Mouse (Mus musculus) MEL (cell line): Measurements from ENCODE around the gene Stx5a. TPM values are rescaled to one million over a fixed set of nuclear protein-coding genes. Genes with fewer than 3 reads are reported as not detected.

Experiments used
- DNase-seq: peaks from one replicate; pipeline ENCODE4 v3.0.0; 2011; ENCODE audit warnings: low read depth, low spot score
- H3K27ac ChIP-seq: 2 replicates; pipeline ENCODE4 v1.5.1; 2012; ENCODE audit warnings: low read depth, mild to moderate bottlenecking, control low read depth, low read length, moderate library complexity; ENCODE audit not compliant: control insufficient read depth
- H3K27me3 ChIP-seq, 2 experiments: fragments of 150-350 bp in 1 of 2; sonication (generic) in 1 of 2; 2 replicates each; pipeline ENCODE4 v1.6.1; 2012; ENCODE audit warnings: low read length in 2 of 2, mild to moderate bottlenecking in 2 of 2, improper control_type of control experiment in 1 of 2, moderate library complexity in 1 of 2; ENCODE audit not compliant: insufficient read depth in 2 of 2, control insufficient read depth in 1 of 2
- H3K36me3 ChIP-seq, 2 experiments: 2 replicates each; pipeline ENCODE4 v1.6.1; 2012 to 2014; ENCODE audit warnings: low read length in 2 of 2, improper control_type of control experiment in 1 of 2, inconsistent platforms in 1 of 2, mild to moderate bottlenecking in 1 of 2; ENCODE audit not compliant: insufficient read depth in 2 of 2, control insufficient read depth in 1 of 2
- H3K4me1 ChIP-seq, 2 experiments: fragments of 150-350 bp in 1 of 2; sonication (generic) in 1 of 2; 2 replicates each; pipeline ENCODE4 v1.6.1; 2012; ENCODE audit warnings: low read length in 2 of 2, improper control_type of control experiment in 1 of 2, mild to moderate bottlenecking in 1 of 2; ENCODE audit not compliant: insufficient read depth in 2 of 2, control insufficient read depth in 1 of 2
- H3K4me3 ChIP-seq, 2 experiments: fragments of 150-350 bp in 1 of 2; sonication (generic) in 1 of 2; 2 replicates each; pipeline ENCODE4 v1.5.1; 2012; ENCODE audit warnings: low read depth in 2 of 2, low read length in 2 of 2, mild to moderate bottlenecking in 2 of 2, moderate library complexity in 2 of 2, control low read depth in 1 of 2, improper control_type of control experiment in 1 of 2; ENCODE audit not compliant: control insufficient read depth in 1 of 2, insufficient read depth in 1 of 2
- H3K79me2 ChIP-seq: 2 replicates; pipeline ENCODE4 v1.6.1; 2012; ENCODE audit warnings: mild to moderate bottlenecking, low read length, moderate library complexity; ENCODE audit not compliant: control insufficient read depth, poor library complexity, insufficient read depth
- H3K9ac ChIP-seq: 2 replicates; pipeline ENCODE4 v1.6.1; 2012; ENCODE audit warnings: low read depth, mild to moderate bottlenecking, control low read depth, low read length, moderate library complexity; ENCODE audit not compliant: control insufficient read depth, poor library complexity, severe bottlenecking
- H3K9me3 ChIP-seq: fragments of 150-350 bp; sonication (generic); replicated peaks from 2 replicates; pipeline ENCODE4 v1.6.1; 2012; ENCODE audit warnings: mild to moderate bottlenecking, low read length, improper control_type of control experiment, moderate library complexity; ENCODE audit not compliant: insufficient read depth
- CHD2 ChIP-seq: IDR thresholded peaks from 2 replicates; pipeline ENCODE4 v1.6.1; 2011; ENCODE audit warnings: low read length, improper control_type of control experiment
- CTCF ChIP-seq, 3 experiments: IDR thresholded peaks in 2 of 3; conservative IDR thresholded peaks in 1 of 3; 2 replicates each; pipeline ENCODE4 v1.5.1; 2011 to 2012; ENCODE audit warnings: low read length in 3 of 3, low read depth in 2 of 3, mild to moderate bottlenecking in 2 of 3, improper control_type of control experiment in 1 of 3, inconsistent platforms in 1 of 3, mixed read lengths in 1 of 3, moderate library complexity in 1 of 3; ENCODE audit not compliant: control insufficient read depth in 1 of 3, insufficient read depth in 1 of 3, poor library complexity in 1 of 3, severe bottlenecking in 1 of 3
- EP300 ChIP-seq, 2 experiments: IDR thresholded peaks; 2 replicates each; pipeline ENCODE4 v1.6.1; 2011; ENCODE audit warnings: improper control_type of control experiment in 2 of 2, low read length in 2 of 2, low read depth in 1 of 2, mild to moderate bottlenecking in 1 of 2
- GABPA ChIP-seq: IDR thresholded peaks from 2 replicates; pipeline ENCODE4 v1.6.1; 2012; ENCODE audit warnings: low read depth, mild to moderate bottlenecking, inconsistent platforms, low read length, improper control_type of control experiment, moderate library complexity
- GATA1 ChIP-seq: IDR thresholded peaks from 2 replicates; pipeline ENCODE4 v1.6.1; 2011; ENCODE audit warnings: low read depth, low read length, improper control_type of control experiment
- KAT2A ChIP-seq: conservative IDR thresholded peaks from 2 replicates; pipeline ENCODE4 v1.6.1; 2012; ENCODE audit warnings: low read depth, low read length, improper control_type of control experiment, inconsistent platforms
- MYB ChIP-seq: IDR thresholded peaks from 2 replicates; pipeline ENCODE4 v1.6.1; 2011; ENCODE audit warnings: mild to moderate bottlenecking, low read depth, low read length, improper control_type of control experiment
- POLR2A ChIP-seq, 2 experiments: IDR thresholded peaks; 2 replicates each; pipeline ENCODE4 v1.6.1; 2011 to 2012; ENCODE audit warnings: low read length in 2 of 2, mild to moderate bottlenecking in 2 of 2, control low read depth in 1 of 2, improper control_type of control experiment in 1 of 2, low read depth in 1 of 2, moderate library complexity in 1 of 2; ENCODE audit not compliant: control insufficient read depth in 1 of 2, insufficient read depth in 1 of 2, poor library complexity in 1 of 2
- POLR2AphosphoS2 ChIP-seq: IDR thresholded peaks from 2 replicates; pipeline ENCODE4 v1.6.1; 2011; ENCODE audit warnings: low read length, improper control_type of control experiment
- RCOR1 ChIP-seq: IDR thresholded peaks from 2 replicates; pipeline ENCODE4 v1.6.1; 2012; ENCODE audit warnings: low read depth, mild to moderate bottlenecking, inconsistent platforms, low read length, improper control_type of control experiment
- SMC3 ChIP-seq: IDR thresholded peaks from 2 replicates; pipeline ENCODE4 v1.6.1; 2011; ENCODE audit warnings: low read depth, low read length, improper control_type of control experiment
- USF1 ChIP-seq: IDR thresholded peaks from 2 replicates; pipeline ENCODE4 v1.6.1; 2014; ENCODE audit warnings: low read depth, mild to moderate bottlenecking, inconsistent platforms, low read length, improper control_type of control experiment, moderate library complexity
- ZKSCAN1 ChIP-seq: IDR thresholded peaks from 2 replicates; pipeline ENCODE4 v1.6.1; 2012; ENCODE audit warnings: low read depth, mild to moderate bottlenecking, inconsistent platforms, low read length, improper control_type of control experiment, moderate library complexity
- polyA plus RNA-seq, 2 experiments: library from polyadenylated mRNA; stranded (reverse) in 1 of 2; unstranded in 1 of 2; fragments of >175 nt in 1 of 2; fragments of >200 nt in 1 of 2; gene quantifications; 2 replicates each; pipeline versions ENCODE4 v1.2.1 to v1.2.4; 2012; ENCODE audit warnings: low replicate concordance in 2 of 2, low read depth in 1 of 2; ENCODE audit not compliant: insufficient read length in 2 of 2, insufficient read depth in 1 of 2, missing spikeins in 1 of 2
- total RNA-seq: library from RNA; depleted of rRNA; stranded (reverse); fragments of 300-350 nt; gene quantifications from 2 replicates; pipeline ENCODE4 v1.2.3, GENCODE M21; 2012

The Stx5a gene
- total and polyA plus RNA-seq, 3 experiments: 28.7 to 50.0 TPM; not detected in 1

GRCm38 (mm10) chr19:8703571-8703970 lies 37.6 kb upstream of the Stx5a start:
- H3K27ac ChIP-seq: no peak overlapping the region
- no peak for DNase-seq
- no peaks in the 10 kb centered on the region for H3K27me3 ChIP-seq
- H3K4me3 ChIP-seq: no peak overlapping the region
- peaks cover 2 to 4% of the 10 kb centered on the region in 2 experiments; a peak in 3 of 4 replicates for H3K36me3 ChIP-seq
- H3K9me3 ChIP-seq: no peaks in the 10 kb centered on the region
- TF ChIP-seq POLR2A (IDR thresholded peaks at IDR 0.05; ENCODE audit: control insufficient read depth in 1 of 2, insufficient read depth in 1 of 2, low read depth in 1 of 2, low read length in 2 of 2, poor library complexity in 1 of 2): no peak
- no peak for TF ChIP-seq CTCF (IDR thresholded peaks at IDR 0.05 in 2 of 3, conservative IDR thresholded peaks at IDR 0.05 in 1 of 3; ENCODE audit: control insufficient read depth in 1 of 3, insufficient read depth in 1 of 3, low read depth in 2 of 3, low read length in 3 of 3, poor library complexity in 1 of 3, severe bottlenecking in 1 of 3)
- TF ChIP-seq MYB: no peak
- no peak for TF ChIP-seq EP300 (IDR thresholded peaks at IDR 0.05; ENCODE audit: low read depth in 1 of 2, low read length in 2 of 2)
- TF ChIP-seq KAT2A: no peak
- TF ChIP-seq RCOR1: no peak
- no peak for TF ChIP-seq ZKSCAN1
- no peak for TF ChIP-seq USF1
- TF ChIP-seq GABPA: no peak
- TF ChIP-seq GATA1: no peak
- no peaks in the 10 kb centered on the region for H3K4me1 ChIP-seq
- no peak overlapping the region for H3K9ac ChIP-seq
- no peaks in the 10 kb centered on the region for H3K79me2 ChIP-seq

DNA sequence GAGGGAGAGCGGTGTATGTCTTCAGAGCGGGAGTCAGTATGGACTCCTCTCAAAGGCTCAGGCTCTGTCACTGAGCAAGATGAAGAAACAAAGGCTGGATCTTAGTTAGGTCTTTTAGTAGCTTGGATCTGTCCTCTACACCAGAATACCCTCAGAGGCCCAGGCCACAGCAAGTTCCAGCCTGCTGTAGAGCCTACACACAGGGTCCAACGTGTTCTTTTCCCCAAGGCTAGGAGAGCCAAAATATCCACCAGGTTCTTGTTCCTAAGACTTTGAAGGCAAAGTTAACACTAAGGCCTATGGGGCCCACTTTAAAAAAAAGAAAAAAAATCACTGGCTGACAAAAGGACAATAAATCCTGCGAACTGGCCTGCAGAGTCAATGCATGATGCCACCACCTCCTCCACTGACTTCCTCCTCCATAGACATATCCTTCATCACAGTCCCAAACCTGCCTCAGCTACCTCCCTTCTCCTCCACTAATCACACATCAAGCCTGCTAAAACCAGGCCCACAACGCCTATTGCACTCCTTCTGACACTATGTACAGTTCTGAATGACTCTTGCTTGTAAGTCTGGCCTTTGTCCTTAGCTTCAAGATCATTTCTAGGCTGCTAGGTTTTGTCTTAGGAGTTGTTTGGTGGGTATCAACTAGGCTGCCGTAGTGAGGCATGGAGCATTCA lies 36.0 kb upstream of the Stx5a start:
- no peak overlapping the region for H3K4me3 ChIP-seq
- peaks cover 4 to 8% of the 10 kb centered on the region in 2 experiments for H3K36me3 ChIP-seq
- H3K79me2 ChIP-seq: peaks cover 3% of the 10 kb centered on the region; the same call in 1 of the 2 replicates
- H3K9me3 ChIP-seq: no peaks in the 10 kb centered on the region
- H3K27ac ChIP-seq: no peak overlapping the region
- peaks cover 0 to 2% of the 10 kb centered on the region in 2 experiments; a peak in 1 of 4 replicates for H3K4me1 ChIP-seq
- H3K27me3 ChIP-seq: no peaks in the 10 kb centered on the region
- TF ChIP-seq SMC3 (no peak), POLR2A (IDR thresholded peaks at IDR 0.05; ENCODE audit: control insufficient read depth in 1 of 2, insufficient read depth in 1 of 2, low read depth in 1 of 2, low read length in 2 of 2, poor library complexity in 1 of 2) (peak in 1 of 2 experiments; percentile 53; a peak in 2 of 4 replicates)
- no peak for DNase-seq
- no peak overlapping the region for H3K9ac ChIP-seq

GRCm38 (mm10) chr19:8706132-8706667 lies 35.0 kb upstream of the Stx5a start:
- peaks cover 1 to 10% of the 10 kb centered on the region in 2 experiments; a peak in 3 of 4 replicates for H3K4me1 ChIP-seq
- no peaks in the 10 kb centered on the region for H3K27me3 ChIP-seq
- H3K79me2 ChIP-seq: peaks cover 10% of the 10 kb centered on the region
- TF ChIP-seq POLR2A (IDR thresholded peaks at IDR 0.05; ENCODE audit: control insufficient read depth in 1 of 2, insufficient read depth in 1 of 2, low read depth in 1 of 2, low read length in 2 of 2, poor library complexity in 1 of 2) (peak in 1 of 2 experiments; percentile 60; a peak in 2 of 4 replicates), POLR2AphosphoS2 (peak; percentile 95), MYB (0 out of 2 replicates have a peak, but pooled peaks have one; percentile 7), CHD2 (no peak)
- H3K4me3 ChIP-seq: no peak overlapping the region
- H3K9ac ChIP-seq: no peak overlapping the region
- no peak overlapping the region for H3K27ac ChIP-seq
- peak; percentile 50 for DNase-seq
- no peaks in the 10 kb centered on the region for H3K9me3 ChIP-seq
- peaks cover 11 to 17% of the 10 kb centered on the region in 2 experiments for H3K36me3 ChIP-seq
